Mouse (Mus musculus) kidney, embryonic 16.5 days (tissue): ENCODE data around the gene Spon1. TPM values are rescaled to one million over a fixed set of nuclear protein-coding genes. Genes with fewer than 3 reads are reported as not detected.

Experiments used
- ATAC-seq: fragments of 200-750 bp; cut with Nextera tagmentation; 2 replicates; pipeline ENCODE4 v1.8.0; 2017; ENCODE audit warnings: moderate TSS enrichment; ENCODE audit not compliant: low FRiP score, low TSS enrichment
- H3K27ac ChIP-seq: fragments of 300-500 bp; sonication (generic); 2 replicates; pipeline ENCODE4 v1.5.1; 2014; ENCODE audit warnings: low read length
- H3K27me3 ChIP-seq: fragments of 300-500 bp; sonication (generic); 2 replicates; pipeline ENCODE4 v1.6.1; 2014; ENCODE audit warnings: low read length, control low read depth, mixed read lengths; ENCODE audit not compliant: insufficient read depth
- H3K36me3 ChIP-seq: fragments of 300-500 bp; sonication (generic); 2 replicates; pipeline ENCODE4 v1.6.1; 2014; ENCODE audit warnings: low read length, control low read depth, mixed read lengths; ENCODE audit not compliant: insufficient read depth
- H3K4me1 ChIP-seq: fragments of 300-500 bp; sonication (generic); 2 replicates; pipeline ENCODE4 v1.6.1; 2014; ENCODE audit warnings: low read length, control low read depth, mixed read lengths; ENCODE audit not compliant: insufficient read depth
- H3K4me2 ChIP-seq: fragments of 300-500 bp; sonication (generic); replicated peaks from 2 replicates; pipeline ENCODE4 v1.6.1; 2014; ENCODE audit warnings: low read depth, low read length
- H3K4me3 ChIP-seq: fragments of 300-500 bp; sonication (generic); 2 replicates; pipeline ENCODE4 v1.5.1; 2014; ENCODE audit warnings: mild to moderate bottlenecking, low read length
- H3K9ac ChIP-seq: fragments of 300-500 bp; sonication (generic); replicated peaks from 2 replicates; pipeline ENCODE4 v1.6.1; 2014; ENCODE audit warnings: low read length
- H3K9me3 ChIP-seq: fragments of 300-500 bp; sonication (generic); 2 replicates; pipeline ENCODE4 v1.6.1; 2016; ENCODE audit warnings: low read length, control low read depth
- WGBS: fragments of 180-500 bp; shearing (Covaris S2); extraction: QIAGEN DNeasy Blood & Tissue Kit; methylation state at CpG from one replicate; pipeline ENCODE4 v1.1.7; 2014; 5-methylcytosine and 5-hydroxymethylcytosine counted together
- polyA plus RNA-seq: library from polyadenylated mRNA; unstranded; fragments of >200 nt; fragmentation: Nextera tagmentation; extraction: Ambion mirVana; gene quantifications from 2 replicates; pipeline ENCODE4 v1.2.1, GENCODE M21; 2015

The Spon1 gene
- polyA plus RNA-seq, 1 experiment from 2014 or later: 13.7 TPM

DNA sequence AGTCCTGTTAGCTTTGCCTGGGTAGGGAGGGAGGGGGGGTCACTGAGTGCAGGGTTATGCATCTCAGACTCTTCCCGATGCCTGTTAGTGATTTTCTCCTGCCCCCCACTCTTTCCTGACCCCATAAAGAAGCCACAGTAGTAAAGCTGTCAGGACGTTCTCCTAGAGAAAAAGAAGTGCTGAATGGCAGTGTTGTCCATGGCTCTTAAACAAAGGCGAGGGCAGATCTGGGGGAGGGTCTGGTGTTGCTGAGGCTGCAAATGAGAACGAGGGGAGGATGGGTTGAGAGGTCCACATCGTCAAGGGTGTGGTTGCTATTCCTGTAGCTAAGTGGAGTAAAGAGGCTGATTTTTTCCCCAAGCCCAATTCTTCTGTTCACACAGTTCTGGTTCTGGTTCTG is 21.8 kb upstream of the Spon1 start:
- H3K4me2 ChIP-seq: no peak overlapping the region
- ATAC-seq: peak; percentile 75
- no peaks in the 10 kb centered on the region for H3K36me3 ChIP-seq
- no peak overlapping the region for H3K27ac ChIP-seq
- H3K9me3 ChIP-seq: no peaks in the 10 kb centered on the region
- H3K9ac ChIP-seq: no peak overlapping the region
- H3K4me1 ChIP-seq: no peaks in the 10 kb centered on the region
- H3K4me3 ChIP-seq: no peak overlapping the region
- WGBS: 14% methylated on average over 5 of the region's 5 CpGs
- H3K27me3 ChIP-seq: no peaks in the 10 kb centered on the region

DNA sequence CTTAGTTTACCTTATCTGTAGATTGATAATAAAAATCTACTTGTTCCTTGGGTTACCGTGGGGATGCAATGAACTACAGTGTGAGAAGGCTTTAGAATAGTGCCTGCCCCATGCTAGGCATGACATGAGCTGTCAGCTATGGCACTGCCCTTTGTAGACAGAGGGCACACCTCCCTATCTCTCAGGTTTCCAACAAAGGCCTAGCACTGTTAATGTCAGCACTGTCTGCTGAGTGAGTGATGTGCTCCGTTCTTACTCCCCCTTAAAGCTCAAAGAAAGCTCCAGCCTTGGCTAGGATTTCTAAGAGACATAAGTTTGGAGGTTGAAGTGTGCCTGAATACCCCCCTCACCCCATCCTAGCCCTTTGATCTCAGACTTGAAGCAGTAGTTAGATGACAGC is 9.2 kb upstream of the Spon1 start:
- Histone ChIP-seq H3K27ac (no peak overlapping the region), H3K36me3 (no peaks in the 10 kb centered on the region), H3K4me2 (no peak overlapping the region), H3K4me1 (no peaks in the 10 kb centered on the region), H3K9me3 (no peaks in the 10 kb centered on the region), H3K27me3 (no peaks in the 10 kb centered on the region), H3K9ac (no peak overlapping the region), H3K4me3 (no peak overlapping the region)
- WGBS: 59% methylated on average over 2 of the region's 2 CpGs
- peak; percentile 80 for ATAC-seq

DNA sequence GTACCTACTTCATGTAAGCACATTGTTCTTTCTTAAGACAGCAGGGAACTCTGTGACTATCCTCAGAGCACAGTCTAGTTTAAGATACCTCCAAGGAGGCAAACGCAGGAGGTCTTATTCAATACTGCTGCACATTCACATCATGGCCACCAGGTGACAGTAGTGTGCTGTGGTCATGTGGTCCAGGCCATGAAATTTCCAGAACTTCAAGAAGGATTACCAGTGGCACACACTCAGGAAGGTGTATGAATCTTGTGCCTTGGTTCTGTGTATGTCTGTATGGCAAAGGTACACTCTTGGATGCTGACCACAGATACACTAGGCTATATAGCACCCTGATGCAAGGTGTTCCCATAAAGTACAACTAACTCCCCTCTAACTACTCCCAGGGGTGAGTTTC is 6.6 kb upstream of the Spon1 start:
- 0 out of 2 replicates have a peak, but pooled peaks have one; percentile 40 for ATAC-seq
- Histone ChIP-seq H3K9ac (no peak overlapping the region), H3K27ac (no peak overlapping the region), H3K27me3 (no peaks in the 10 kb centered on the region), H3K4me2 (no peak overlapping the region), H3K9me3 (peaks cover 6% of the 10 kb centered on the region; the same call in 1 of the 2 replicates), H3K36me3 (no peaks in the 10 kb centered on the region), H3K4me1 (0 out of 2 replicates have a peak, but pooled peaks cover 3% of the 10 kb centered on the region), H3K4me3 (no peak overlapping the region)
- 14% methylated on average over 1 of the region's 1 CpGs for WGBS

DNA sequence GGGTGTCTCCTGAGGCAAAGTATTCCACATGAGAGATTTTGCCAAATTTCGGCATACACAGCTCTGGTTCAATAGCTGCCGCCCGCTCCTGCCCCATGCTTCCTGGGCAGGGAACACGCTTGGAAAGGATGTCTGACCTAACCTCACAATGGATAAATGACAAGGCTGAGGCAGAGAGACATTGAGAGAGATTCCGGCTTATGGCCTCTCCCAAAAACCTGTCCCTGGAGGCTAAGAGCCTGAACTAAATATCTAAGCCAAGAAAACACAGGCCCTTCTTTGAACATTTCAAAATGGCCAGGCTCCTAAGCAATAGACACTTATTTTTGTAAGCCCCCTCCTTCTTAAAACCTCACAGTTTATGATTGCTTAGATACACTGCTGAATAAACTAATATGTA is 665 bp upstream of the Spon1 start:
- H3K9ac ChIP-seq: no peak overlapping the region
- no peak overlapping the region for H3K27ac ChIP-seq
- H3K9me3 ChIP-seq: peaks cover 6% of the 10 kb centered on the region; the same call in 1 of the 2 replicates
- H3K4me1 ChIP-seq: peaks cover 14% of the 10 kb centered on the region
- no peak overlapping the region for H3K4me3 ChIP-seq
- no peak overlapping the region for H3K4me2 ChIP-seq
- WGBS: 82% methylated on average over 5 of the region's 5 CpGs
- H3K27me3 ChIP-seq: peaks cover 29% of the 10 kb centered on the region
- no peak for ATAC-seq
- no peaks in the 10 kb centered on the region for H3K36me3 ChIP-seq

DNA sequence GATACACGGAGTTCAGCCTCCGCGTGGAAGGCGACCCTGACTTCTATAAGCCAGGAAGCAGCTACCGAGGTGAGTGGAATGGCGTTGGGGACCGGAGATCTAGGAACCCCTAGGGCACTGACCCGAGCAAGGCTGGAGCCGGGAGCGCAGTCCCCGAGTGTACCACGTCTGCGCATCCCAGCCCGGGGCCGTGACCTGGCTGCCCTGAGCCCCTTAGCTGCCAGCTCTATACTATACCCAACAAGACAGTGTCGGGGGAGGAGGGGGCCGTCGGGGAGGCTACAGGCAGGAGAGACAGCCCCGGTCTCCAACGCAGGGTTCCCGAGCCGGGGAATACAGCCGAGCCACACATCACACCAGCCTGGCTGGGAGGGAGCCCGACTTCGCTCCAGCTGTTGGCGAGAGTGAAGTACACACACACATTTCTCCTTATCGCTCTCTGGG is 722 bp downstream of the Spon1 start:
- ATAC-seq: peak; percentile 58
- Histone ChIP-seq H3K27me3 (peaks cover 29% of the 10 kb centered on the region), H3K9me3 (peaks cover 6% of the 10 kb centered on the region; the same call in 1 of the 2 replicates), H3K4me2 (peak overlapping the region; percentile 95), H3K9ac (peak overlapping the region; percentile 60), H3K36me3 (no peaks in the 10 kb centered on the region), H3K4me1 (peaks cover 14% of the 10 kb centered on the region), H3K4me3 (peak overlapping the region; percentile 56), H3K27ac (no peak overlapping the region)
- 1% methylated on average over 27 of the region's 27 CpGs for WGBS

DNA sequence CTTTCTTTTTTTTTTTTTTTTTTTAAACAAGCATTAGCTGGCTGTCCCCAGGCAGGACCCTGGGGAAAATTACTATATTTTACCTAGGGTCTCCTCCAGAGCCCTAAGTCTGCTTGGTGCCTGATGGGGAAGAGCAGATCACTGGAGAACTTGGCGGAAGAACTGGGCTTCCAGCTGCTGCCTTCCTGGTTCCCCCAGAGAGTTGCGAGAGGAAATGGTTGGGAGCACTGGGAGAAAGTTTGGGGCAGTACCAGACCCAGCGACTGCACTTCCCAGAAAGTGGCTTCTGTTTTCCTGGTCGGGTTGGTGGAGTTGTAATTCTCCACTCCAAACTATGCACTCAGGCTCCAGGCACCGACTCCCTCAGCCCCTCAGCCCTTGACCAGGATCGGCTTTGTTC is 1.7 kb downstream of the Spon1 start:
- Histone ChIP-seq H3K4me2 (0 out of 2 replicates have a peak overlapping the region, but pooled peaks have one; percentile 5), H3K9me3 (peaks cover 6% of the 10 kb centered on the region; the same call in 1 of the 2 replicates), H3K4me1 (peaks cover 11% of the 10 kb centered on the region), H3K4me3 (no peak overlapping the region), H3K9ac (no peak overlapping the region), H3K27me3 (peaks cover 29% of the 10 kb centered on the region), H3K36me3 (no peaks in the 10 kb centered on the region), H3K27ac (no peak overlapping the region)
- 35% methylated on average over 6 of the region's 6 CpGs for WGBS
- no peak for ATAC-seq

DNA sequence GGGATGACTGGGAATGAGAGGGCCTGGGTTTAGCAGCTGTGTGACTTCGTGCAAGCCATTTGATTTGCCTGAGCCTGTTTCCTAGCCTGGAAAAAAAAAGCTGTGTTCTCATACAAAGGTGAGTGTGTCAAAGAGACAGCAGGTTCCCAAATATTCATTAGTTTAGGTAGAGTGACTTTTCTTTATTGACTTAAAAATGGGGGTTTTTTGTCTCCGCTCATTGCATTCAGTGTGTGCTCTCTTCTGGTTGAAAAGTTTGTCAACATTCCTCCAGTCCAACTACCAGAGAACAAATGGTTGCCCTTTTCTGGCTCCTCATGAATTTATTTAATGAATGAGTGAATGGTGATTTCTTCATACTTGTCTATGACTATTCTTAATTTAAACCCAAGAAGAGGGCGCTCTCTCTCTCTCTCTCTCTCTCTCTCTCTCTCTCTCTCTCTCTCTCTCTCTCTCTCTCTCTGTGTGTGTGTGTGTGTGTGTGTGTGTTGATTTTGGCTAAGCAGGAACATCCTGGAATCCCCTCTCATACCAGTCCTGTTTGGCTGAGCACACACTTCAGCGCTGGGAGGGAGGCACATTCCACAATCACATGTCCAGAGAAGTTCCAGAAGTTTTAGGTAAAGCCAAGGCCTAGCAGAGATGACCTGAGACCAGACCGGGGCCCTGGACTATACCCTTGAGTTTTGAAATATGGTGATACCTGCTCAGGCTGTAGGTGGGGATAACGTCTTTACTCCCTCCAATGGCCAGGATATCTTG is 2.6 kb downstream of the Spon1 start:
- Histone ChIP-seq H3K27me3 (peaks cover 29% of the 10 kb centered on the region), H3K9ac (no peak overlapping the region), H3K4me1 (peaks cover 11% of the 10 kb centered on the region), H3K9me3 (0 out of 2 replicates have a peak, but pooled peaks cover under 1% of the 10 kb centered on the region), H3K4me3 (no peak overlapping the region), H3K4me2 (0 out of 2 replicates have a peak overlapping the region, but pooled peaks have one; percentile 5), H3K27ac (no peak overlapping the region), H3K36me3 (no peaks in the 10 kb centered on the region)
- no peak for ATAC-seq
- 66% methylated on average over 6 of the region's 6 CpGs for WGBS

DNA sequence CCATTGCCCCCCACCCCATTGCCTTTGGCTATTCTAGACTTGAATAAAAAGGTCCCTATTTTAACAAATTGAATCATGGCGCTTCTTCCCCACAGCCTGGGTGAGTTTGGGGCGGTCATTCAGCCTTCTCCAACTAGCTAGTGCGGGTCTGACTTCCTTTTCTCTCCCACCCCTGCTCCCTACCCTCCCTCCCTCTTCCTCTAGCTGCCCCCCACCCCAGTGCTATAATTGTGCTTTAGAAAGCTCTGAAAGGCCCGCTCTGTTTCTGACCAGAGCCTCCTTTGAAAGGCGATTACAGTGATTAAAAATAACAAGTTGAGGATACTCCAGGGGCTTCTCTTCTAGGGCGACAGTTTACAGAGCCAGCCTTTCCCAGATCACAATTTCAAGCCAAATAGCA is 3.5 kb downstream of the Spon1 start:
- Histone ChIP-seq H3K9me3 (no peaks in the 10 kb centered on the region), H3K9ac (no peak overlapping the region), H3K27me3 (peaks cover 29% of the 10 kb centered on the region), H3K4me1 (peaks cover 11% of the 10 kb centered on the region), H3K4me3 (no peak overlapping the region), H3K36me3 (no peaks in the 10 kb centered on the region), H3K4me2 (no peak overlapping the region), H3K27ac (no peak overlapping the region)
- 29% methylated on average over 6 of the region's 6 CpGs for WGBS
- no peak for ATAC-seq

DNA sequence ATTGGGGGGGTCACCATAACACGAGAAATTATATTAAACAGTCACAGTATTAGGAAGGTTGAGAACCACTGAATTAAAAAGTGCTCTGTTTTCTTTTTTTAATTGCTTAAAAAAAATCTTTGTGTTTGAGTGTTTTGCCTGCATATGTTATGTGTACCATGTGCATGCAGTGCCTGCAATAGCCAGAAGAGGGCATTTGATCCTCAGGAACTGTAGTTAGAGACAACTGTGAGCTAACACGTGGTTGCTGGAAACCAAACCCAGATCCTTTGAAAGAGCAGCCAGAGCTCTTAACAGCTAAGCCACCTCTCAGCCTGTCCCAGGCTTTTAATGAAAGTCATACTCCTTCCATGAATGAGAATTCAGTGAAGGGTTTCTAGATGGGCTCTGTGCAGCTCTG is 6.3 kb downstream of the Spon1 start:
- H3K27ac ChIP-seq: no peak overlapping the region
- H3K4me1 ChIP-seq: no peaks in the 10 kb centered on the region
- WGBS: 92% methylated on average over 2 of the region's 2 CpGs

DNA sequence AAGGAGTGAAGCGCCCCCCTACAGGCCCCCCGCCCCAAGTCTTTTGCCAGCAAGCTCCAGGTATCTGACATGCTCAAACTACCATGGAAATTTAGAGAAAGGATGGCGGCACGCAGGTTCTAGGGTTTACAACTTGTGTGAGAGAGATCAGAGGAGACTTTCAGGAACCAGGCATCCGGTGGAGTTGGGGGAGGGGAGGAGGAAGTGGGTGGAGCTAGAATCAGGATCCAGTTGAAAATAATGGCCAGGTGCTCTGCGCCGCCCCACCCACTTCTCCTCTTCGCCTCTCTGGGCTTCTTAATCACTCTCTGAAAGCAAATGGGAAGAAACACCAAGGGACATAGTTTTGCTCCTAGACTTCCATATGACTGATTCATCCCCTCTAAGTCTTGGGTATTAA is 7.6 kb downstream of the Spon1 start:
- H3K4me1 ChIP-seq: no peaks in the 10 kb centered on the region
- H3K27me3 ChIP-seq: peaks cover 2% of the 10 kb centered on the region; the same call in 1 of the 2 replicates
- H3K9ac ChIP-seq: no peak overlapping the region
- ATAC-seq: no peak
- no peaks in the 10 kb centered on the region for H3K36me3 ChIP-seq
- no peak overlapping the region for H3K4me3 ChIP-seq
- WGBS: 38% methylated on average over 8 of the region's 8 CpGs
- no peak overlapping the region for H3K4me2 ChIP-seq
- H3K27ac ChIP-seq: no peak overlapping the region
- H3K9me3 ChIP-seq: no peaks in the 10 kb centered on the region

More for the DNA sequence above, 6.3 kb downstream of the Spon1 start:
- no peak overlapping the region for H3K4me2 ChIP-seq
- peaks cover 10% of the 10 kb centered on the region for H3K27me3 ChIP-seq
- no peak for ATAC-seq
- no peak overlapping the region for H3K9ac ChIP-seq
- H3K4me3 ChIP-seq: no peak overlapping the region
- H3K36me3 ChIP-seq: no peaks in the 10 kb centered on the region
- no peaks in the 10 kb centered on the region for H3K9me3 ChIP-seq
